Mouse (Mus musculus): ENCODE measurements around the gene Pou3f4. TPM values are rescaled to one million over a fixed set of nuclear protein-coding genes. Genes with fewer than 3 reads are reported as not detected.
A peak's percentile ranks its signal among the peaks of the same experiment; 100 is the strongest.

Gene Pou3f4
- polyA plus RNA-seq, 1 experiment from 2014 or later: 0.14 TPM

DNA sequence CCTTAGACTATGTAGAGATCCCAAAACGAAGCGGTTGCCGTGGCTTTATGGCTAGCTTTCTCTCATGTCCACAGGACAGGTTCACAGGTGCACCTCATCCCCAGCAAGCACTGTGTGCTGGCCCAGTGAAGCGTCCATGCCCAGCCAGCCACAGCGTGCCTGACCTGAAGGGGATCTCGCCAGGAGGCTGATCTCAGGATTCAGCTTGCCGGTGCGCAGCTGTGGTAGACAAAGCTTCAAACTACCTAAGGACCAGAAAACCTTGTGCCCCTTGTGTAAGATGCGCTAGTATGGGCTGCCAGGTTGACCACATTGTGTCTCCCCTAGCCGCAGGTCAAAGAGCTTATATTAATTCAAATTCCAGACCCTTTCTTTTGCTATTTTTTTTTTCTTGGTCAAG is 3.1 kb downstream of the Pou3f4 start:
- H3K4me1 ChIP-seq: peaks cover 5% of the 10 kb centered on the region; the same call in 1 of the 2 replicates
- H3K27me3 ChIP-seq: peaks cover 36% of the 10 kb centered on the region
- ATAC-seq (ENCODE audit: insufficient number of reproducible peaks, low FRiP score, low TSS enrichment, low read depth): no peak
- no peak overlapping the region for H3K27ac ChIP-seq
- peak overlapping the region; percentile 10; the same call in 1 of the 2 replicates for H3K4me2 ChIP-seq
- no peaks in the 10 kb centered on the region for H3K36me3 ChIP-seq
- H3K9ac ChIP-seq: no peak overlapping the region
- no peaks in the 10 kb centered on the region for H3K9me3 ChIP-seq
- WGBS: 16% methylated on average over 10 of the region's 10 CpGs
- H3K4me3 ChIP-seq: no peak overlapping the region

DNA sequence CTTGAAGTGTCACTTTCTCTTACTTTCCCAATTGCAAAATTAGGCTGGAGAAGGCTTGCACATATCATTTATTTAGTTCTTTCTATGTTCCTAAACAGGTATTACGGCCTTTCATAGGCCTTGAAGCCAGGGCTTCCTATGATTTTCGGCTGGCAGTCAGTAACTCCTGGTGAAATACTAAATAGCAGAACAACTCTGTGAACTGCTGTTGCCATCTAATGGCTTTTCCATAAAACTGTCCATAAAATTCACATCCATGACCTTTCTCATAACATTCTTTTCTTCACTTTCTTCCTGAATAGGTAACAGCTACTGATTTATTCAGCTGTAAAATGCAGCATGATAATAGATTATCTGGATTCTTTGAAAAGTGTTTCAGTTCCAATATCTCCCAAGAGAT is 23.4 kb downstream of the Pou3f4 start:
- Histone ChIP-seq H3K4me1 (no peaks in the 10 kb centered on the region), H3K27me3 (no peaks in the 10 kb centered on the region), H3K4me2 (no peak overlapping the region), H3K9me3 (no peaks in the 10 kb centered on the region), H3K27ac (no peak overlapping the region), H3K36me3 (no peaks in the 10 kb centered on the region), H3K4me3 (no peak overlapping the region), H3K9ac (no peak overlapping the region)
- 46% methylated on average over 2 of the region's 2 CpGs for WGBS
- no peak for ATAC-seq (ENCODE audit: insufficient number of reproducible peaks, low FRiP score, low TSS enrichment, low read depth)

DNA sequence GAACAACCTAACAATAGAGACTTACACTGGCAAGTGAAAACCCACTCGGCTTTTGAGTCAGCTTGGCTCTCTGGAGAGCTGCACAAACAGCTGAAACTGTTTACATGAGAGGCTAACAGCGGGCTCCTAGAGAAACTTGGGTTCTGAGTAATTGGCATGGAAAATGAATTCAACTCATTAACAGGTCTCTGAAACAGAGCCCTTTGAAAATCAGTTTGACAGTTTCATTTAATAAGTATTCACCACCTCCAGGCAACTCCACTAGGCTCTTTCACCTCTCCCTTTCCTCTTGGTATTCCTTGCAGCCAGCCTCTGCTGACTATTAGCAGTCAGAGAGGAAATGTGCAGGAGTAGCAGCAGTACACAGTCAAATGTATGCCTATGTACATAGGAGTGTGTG is 37.2 kb downstream of the Pou3f4 start:
- Histone ChIP-seq H3K27ac (no peak overlapping the region), H3K9me3 (no peaks in the 10 kb centered on the region), H3K4me2 (no peak overlapping the region), H3K4me3 (no peak overlapping the region), H3K27me3 (no peaks in the 10 kb centered on the region), H3K4me1 (no peaks in the 10 kb centered on the region), H3K9ac (no peak overlapping the region), H3K36me3 (no peaks in the 10 kb centered on the region)
- ATAC-seq (ENCODE audit: insufficient number of reproducible peaks, low FRiP score, low TSS enrichment, low read depth): no peak
- 53% methylated on average over 2 of the region's 2 CpGs for WGBS
